Mouse (Mus musculus) adrenal gland, adult 18-20 months (tissue): ENCODE measurements at regions not wholly inside any gene's neighbourhood (a gene's known extent, or its start where the extent isn't known, plus 50 kb on each side); places are given as distances from the start of the nearest gene placed in this dataset.

Experiments used
- DNase-seq, 2 experiments: peaks; one replicate each; pipeline ENCODE4 v3.0.0; 2021 to 2022; ENCODE audit warnings: low spot score in 2 of 2

GRCm38 (mm10) chr5:43339671-43340070, 106.7 kb downstream of the Cpeb2 start:
- no peak for DNase-seq

GRCm38 (mm10) chr5:43341475-43341874, 108.5 kb downstream of the Cpeb2 start:
- DNase-seq, result no peak

GRCm38 (mm10) chr5:43344441-43344840, 111.5 kb downstream of the Cpeb2 start:
- no peak for DNase-seq

GRCm38 (mm10) chr5:43350987-43351386, 118.0 kb downstream of the Cpeb2 start:
- no peak for DNase-seq

- peak; percentile 30 to 44 for DNase-seq
These were observed 120.3 kb downstream of the Cpeb2 start for GRCm38 (mm10) chr5:43353021-43353990.

DNA sequence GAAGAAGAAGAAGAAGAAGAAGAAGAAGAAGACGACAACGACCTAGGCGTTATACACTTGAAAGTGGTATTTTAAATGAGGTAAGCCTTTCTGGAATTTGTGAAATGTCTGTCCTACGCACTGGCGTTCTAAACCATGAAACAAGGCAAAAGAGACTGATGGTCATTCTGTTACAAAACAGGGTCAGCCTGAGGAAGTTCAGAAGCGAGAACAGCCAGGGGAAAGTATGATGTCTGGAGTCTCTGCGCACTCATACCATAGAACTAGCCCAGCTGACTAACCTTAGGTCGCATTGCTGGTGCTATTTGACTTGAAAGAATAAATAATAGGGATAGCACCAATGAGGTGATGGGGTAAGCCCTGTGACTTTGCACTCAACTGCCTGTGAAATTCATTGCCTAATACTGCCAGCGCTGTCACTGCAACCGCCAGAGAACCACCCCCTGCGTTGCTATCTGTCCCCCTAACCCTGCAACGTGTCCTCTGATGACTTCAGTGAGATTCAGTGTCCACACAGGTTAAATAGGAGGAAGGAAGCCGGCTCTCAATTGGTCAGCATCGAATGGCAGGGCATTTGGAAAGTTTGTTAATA, 121.5 kb downstream of the Cpeb2 start:
- peak in 1 of 2 experiments; percentile 27 for DNase-seq

- peak; percentile 72 to 73 for DNase-seq
These were observed 122.1 kb downstream of the Cpeb2 start for GRCm38 (mm10) chr5:43355026-43355580.

DNA sequence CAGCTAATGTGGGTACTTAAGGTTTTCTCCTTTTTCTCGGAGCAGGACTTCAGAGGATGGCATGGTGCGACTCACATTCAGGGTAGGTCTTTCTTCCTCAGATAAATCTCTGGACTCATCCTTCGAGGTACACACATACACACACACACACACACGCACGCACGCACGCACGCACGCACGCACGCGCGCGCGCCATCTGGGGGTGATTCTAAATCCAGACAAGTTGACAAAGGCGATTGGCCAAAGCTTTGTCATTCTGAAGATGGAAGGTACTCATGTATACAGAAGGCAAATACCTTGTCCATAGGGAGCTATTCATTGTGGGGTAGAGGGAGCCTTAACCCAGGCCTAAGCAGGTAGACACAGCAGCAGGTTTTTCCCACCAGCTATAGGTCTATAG, 122.9 kb downstream of the Cpeb2 start:
- no peak for DNase-seq

DNA sequence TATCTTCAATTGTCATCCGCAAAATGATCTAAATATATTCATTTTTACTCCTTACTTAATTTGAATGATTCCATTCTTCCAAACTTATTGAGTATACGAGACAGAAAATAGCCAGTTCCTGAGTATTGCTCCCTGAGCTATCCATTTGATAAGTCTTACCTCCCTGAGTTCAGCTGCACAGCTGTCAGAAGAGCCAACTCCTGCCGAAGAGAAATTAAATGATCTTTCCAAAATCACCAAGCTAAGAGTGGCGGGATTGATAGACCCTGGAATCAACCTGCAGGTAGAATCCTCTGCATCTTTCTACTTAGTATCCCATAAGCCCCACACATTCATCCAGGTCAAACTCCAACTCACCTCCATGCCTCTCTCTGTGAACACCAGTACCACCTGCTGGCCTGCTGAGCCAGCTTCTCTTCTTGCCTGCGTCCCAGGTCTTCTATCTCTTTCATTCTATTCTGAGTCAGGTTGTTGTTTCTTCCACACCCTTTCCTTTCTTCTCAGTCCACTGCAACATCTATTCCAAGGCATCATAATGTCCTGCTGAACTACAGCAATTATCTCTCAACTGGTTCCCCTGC, 124.2 kb downstream of the Cpeb2 start:
- no peak for DNase-seq

GRCm38 (mm10) chr5:43357901-43358300, 124.9 kb downstream of the Cpeb2 start:
- no peak for DNase-seq

- no peak for DNase-seq
These were observed 126.2 kb downstream of the Cpeb2 start for GRCm38 (mm10) chr5:43358928-43359765.

- peak in 1 of 2 experiments; percentile 35 for DNase-seq
These were observed 127.3 kb downstream of the Cpeb2 start for GRCm38 (mm10) chr5:43360298-43360697.

GRCm38 (mm10) chr5:43361026-43361425, 128.1 kb downstream of the Cpeb2 start:
- DNase-seq, result no peak

- no peak for DNase-seq
These were observed 139.4 kb downstream of the Cpeb2 start for GRCm38 (mm10) chr5:43372385-43372784.

DNA sequence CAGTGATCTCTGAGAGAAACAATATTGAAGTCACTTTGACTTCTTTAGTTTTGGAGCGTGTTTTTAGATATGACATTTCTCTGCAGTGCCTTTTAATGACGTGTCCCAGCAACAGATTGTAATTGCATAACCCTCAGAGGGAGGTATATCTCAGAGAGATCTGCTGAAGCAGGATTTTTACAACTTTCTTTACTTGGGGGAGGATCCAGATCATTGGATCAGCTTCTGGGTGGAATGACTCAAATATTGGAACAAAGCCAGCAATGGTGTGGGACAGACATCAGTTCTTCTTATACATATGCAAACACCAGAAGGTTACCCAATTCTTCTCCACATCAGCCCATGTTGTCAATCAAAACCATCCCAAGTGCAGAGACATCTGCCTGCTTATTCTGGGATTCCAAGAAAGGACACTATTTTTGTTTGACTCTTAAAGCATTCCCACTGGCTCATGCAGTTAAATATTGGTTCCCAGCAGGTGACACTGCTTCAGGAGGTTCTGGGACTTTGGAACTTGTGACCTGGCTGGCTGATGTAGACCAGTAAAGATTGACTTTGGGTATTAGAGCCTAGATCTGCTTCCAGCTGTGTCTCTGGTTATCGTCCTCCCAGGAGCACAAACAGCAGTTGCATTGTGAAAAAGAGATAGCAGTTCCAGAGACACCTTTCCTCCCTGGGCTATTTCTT, 130.5 kb upstream of the C1qtnf7 start:
- DNase-seq, result no peak

DNA sequence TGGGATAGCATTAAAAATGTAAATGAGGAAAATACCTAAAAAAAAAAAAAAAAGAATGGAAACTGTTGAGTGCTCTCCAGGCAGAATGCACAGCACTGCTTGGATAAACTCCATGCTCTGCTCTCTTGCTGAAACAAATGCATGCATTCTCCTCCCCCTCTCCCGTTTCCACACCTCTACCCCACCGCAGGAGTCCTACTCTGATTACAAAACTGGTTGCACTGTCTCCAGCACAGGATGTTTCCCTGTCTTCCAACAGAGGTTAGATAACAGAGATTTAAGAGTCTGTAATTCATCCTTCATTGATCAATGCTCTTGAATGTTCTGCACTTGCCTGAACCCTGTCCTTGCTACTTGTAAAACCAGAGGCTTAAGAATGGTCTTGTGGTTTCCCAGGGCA, 124.3 kb upstream of the C1qtnf7 start:
- no peak for DNase-seq

GRCm38 (mm10) chr5:43391412-43392029, 123.8 kb upstream of the C1qtnf7 start:
- DNase-seq, result peak; percentile 29 to 33

DNA sequence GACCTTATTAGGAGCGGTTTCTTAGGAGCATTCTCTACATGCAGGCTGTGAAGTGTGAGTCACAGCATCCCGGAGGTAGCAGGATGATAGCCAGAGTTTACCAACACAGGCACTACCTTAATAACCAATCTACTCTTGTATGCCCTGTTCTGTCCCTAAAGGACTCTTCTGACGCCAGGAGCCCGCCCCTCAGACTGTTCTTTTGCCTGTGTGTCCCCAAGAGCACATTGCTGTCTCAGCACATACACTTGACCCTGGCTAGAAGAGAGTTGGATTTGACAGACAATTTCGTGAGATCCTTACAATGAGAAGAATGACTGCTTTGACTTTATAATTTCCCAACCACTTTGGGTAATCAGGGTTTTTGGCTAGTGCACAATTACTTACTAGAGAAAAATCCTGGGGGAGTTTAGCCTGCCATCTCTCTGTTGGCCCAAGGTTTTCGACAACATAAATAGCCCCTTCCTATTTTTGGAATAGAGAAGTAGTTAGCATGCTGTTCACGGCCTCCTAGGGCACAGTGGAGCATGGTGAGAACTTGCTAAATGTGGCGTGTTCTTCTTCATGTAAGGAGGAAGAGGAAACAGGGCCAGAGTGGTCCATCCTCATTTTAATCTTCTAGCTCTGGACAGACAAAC, 122.3 kb upstream of the C1qtnf7 start:
- no peak for DNase-seq

DNA sequence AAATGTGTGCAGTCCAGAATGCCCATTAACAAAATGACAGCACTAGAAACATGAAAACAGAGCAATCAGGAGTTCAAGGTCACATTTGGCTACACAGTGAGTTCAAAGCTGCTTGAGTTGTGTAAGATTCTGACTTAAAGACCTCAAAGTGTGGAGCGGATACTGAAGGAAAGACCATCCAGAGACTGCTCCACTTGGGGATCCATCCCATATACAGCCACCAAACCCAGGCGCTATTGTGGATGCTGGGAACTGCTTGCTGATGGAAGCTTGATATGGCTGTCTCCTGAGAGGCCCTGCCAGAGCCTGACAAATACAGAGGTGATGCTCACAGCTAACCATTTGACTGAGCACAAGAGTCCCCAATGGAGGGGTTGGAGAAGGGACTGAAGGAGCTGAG, 98.1 kb upstream of the C1qtnf7 start:
- no peak for DNase-seq
